Mouse (Mus musculus): ENCODE results near the gene Gm9944.

Gene Gm9944

DNA sequence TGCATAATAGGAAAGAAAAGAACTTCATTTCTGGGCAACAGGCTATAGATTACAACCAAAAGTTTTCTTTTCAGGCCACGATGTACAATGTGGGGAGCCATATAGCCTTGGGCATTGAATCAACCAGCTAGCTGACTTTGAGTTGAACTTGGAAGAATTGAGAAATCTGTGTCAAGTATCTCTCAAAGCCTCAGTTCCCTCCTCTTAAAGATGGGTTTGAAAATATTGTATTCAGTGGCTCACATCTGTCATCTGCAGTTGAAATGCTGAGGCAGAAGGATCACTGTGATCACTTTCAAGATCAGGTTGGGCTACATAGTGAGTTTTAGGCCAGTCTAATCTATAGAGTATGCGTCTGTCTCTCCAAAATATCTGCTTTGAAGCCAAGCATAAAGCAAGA is at the start of gene Gm9944:
Gene Gm9944 (minus strand): TSS at position 101 of the 400 bp plus-strand sequence.
- DNase-seq: no peak

DNA sequence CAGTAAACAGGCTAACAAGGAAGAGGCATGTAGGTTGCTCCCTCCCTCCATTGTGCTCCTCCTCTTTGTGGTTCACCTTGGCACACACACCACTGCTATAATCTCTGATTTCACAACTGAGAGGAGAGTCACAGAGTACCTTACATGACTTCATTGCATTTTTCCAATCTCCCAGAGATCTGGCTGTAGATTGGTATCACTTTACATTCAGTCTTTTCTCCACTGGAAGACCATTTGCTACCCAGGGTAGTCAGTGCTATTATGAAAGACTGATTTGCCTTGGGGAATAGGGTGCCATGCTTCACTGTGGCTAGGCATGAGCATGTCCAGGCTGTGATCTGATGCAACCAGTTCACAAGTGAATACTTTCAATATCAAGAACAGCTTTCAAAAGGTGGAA is 40.2 kb upstream of the Gm9944 start:
- no peak for DNase-seq

DNA sequence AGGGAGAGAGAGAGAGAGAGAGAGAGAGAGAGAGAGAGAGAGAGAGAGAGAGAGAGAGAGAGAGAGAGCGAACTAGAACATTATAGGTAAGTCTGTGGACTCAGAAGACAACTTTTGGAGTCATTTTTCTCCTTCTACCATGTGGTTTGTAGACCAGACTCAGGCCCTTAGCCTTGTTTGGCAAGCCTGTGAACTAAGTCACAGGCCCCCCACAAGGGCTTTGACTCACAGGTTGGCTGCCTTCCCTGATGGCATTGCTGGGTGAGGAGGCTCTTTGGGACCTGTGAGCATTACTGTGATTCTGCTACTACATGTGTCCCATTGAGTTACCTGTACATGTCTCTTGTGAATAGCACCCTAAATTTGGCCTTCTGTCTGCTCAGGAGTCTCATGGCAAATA is 15.0 kb upstream of the Gm9944 start:
- no peak for DNase-seq

DNA sequence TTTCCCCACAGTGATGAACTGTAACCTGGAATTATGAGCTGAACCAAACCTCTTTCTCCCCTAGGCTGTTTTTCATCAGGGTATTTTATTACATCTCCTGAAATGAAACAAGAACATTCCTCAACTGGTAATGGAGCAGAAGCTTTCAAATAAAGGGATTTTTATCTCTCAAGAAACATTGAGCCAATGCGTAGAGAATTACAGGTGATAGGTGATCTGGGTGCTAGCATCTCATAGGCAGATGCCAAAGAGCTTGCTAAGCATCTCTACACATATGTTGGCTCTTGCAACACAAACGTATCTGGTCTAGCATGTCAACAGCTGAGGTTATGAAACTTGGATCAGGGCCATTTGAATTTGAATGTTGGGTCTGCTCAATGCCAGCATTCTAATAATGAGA is 12.1 kb upstream of the Gm9944 start:
- no peak for DNase-seq

DNA sequence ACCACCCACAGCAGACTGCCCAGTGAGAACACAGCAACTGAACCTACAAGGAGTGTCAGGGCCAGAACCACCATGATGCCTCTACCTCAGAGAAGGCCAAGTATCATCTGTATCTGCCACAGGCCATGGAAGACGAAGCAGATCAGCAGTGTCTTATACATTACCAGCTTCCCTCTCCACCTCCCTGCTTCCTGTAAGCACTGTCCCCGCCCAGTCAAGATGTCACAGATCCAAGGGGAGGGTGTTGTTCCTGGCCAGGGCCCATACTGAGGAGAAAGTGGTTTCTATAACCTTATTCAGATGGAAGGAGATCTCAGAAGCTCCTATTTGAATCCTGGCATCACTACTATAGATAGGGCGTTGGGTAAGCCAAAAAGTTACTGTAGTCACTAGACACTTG is 10.5 kb upstream of the Gm9944 start, which contains the start of gene Aadacl3:
Gene Aadacl3 (minus strand): TSS at position 101 of the 400 bp plus-strand sequence.
- DNase-seq: no peak

DNA sequence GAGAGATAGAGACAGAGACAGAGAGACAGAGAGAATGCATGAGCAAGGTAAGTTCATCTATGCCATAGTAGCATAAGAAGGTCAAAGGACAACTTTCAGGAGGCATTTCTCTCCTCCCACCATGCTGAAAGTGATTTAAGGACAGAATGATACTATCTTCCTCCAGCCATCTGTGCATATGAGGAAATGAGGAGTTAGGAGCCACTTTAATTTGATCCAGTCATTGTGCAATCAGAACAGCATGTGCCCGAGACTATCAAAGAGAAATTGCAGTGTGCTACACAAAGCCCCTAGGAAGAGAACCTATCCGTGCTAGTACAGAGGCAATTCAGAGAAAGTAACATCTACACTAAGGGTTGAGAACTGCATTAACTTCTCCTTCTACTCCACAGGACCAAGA is 4.6 kb downstream of the Gm9944 start:
- DNase-seq: no peak

DNA sequence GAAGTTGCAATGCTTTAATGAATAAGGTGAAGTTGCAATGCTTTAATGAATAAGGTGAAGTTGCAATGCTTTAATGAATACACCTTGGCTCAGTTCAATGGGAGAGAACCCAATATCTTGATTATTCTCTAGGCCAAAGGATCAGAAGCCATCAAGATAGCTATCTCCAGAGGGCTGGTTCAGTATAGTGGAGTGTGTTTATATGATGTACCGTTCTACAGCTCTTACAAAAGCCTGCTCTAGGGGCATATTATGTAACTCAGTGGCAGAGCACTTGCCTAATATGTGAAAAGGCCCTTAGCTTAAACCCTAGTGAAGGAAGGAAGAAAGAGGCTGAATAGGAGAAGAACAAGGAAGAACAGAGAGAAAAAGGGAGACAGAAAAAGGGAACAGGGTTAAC is 11.5 kb downstream of the Gm9944 start:
- DNase-seq: no peak

DNA sequence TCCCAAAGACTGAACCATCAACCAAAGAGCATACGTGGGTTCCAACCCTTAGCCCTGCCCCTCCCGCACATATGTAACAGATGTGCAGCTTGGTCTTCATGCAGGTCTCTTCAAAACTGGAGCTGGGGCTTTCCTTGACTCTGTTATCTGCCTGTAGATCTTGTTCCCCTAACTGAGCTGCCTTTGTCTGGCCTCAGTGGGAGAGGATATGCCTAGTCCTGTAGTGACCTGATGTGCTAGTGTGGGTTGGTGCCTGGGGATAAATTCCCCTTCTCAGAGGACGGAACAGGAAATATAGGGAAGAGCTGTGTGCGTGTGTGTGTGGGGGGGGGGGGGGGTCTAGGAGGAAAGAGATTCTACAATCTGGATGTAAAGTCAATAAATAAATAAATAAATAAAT is 12.0 kb downstream of the Gm9944 start:
- DNase-seq: no peak

DNA sequence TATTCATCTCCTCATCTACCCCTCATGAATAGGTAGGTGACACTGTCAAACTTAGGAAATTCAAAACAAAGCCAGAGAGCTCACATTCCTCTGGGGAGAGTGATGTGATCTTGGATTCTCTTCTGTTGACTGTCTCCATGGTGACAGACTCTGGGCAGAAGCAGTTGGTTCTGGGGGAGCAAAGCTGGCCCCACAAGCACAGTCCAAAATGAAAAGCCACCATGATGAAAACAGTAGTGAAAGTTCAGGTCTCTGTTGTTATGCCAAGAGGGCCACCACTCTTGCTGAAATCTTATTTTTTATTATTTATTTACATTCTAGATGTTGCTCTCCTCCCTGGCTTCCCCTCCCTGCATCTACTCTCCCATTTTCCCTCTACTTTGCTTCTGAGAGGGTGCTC is 14.4 kb downstream of the Gm9944 start, which contains the start of gene 1700012P22Rik:
Gene 1700012P22Rik (minus strand): TSS at position 101 of the 400 bp plus-strand sequence.
- no peak for DNase-seq

DNA sequence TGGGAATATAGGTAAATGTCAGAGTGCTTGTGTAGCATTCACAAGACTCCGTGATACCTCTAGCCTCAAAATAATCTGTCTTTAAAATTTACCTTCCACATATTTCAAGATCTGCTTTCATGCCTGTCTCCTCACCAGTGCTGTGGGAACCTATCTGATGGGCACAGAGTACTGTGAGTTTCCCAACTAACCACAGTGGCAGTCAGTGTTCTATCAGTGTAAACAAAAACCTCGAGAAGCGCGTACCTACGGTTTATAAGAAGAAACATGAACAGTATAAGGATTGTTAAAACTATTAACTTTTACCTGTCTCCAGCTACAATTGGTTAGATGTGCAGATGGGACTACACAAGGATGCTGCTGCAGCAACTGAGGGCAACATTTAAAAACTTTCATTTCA is 19.9 kb downstream of the Gm9944 start:
- no peak for DNase-seq

DNA sequence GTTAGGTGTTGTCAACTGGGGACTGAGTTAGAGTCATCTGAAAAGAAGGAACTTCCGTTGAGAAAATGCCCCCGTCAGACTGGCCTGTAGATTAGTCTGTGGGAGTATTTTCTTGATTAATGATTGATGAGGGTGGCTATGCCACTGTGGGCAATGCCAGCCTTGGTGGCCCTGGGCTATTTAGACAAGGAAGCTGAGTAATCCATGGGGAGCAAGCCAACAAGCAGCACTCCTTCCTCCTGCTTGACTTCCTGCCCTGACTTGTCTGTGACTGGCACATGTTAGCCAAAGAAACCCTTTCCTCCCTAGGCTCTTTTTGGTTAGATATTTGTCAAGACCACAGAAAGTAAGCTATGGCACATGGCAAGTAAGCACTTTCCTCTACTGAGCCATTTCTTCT is 22.4 kb downstream of the Gm9944 start:
- DNase-seq: no peak

DNA sequence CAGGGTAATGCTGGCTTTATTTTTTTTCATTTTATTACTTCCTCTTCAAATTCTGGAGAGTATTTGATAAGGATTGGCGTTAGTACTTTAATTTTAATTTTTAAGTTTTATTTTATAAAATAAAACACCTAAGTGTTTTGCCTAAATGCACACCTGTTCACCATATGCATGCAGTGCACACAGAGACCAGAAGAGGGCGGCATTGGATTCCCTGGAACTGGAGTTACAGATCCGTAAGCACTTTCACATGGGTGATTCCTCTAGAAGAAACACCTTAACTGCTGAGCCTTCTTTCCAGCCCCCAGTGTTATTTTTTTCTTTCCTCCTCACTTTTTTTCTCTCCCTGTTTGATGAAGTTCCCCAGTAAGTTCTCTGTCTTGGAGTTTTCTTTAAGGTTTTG is 24.2 kb downstream of the Gm9944 start:
- no peak for DNase-seq

DNA sequence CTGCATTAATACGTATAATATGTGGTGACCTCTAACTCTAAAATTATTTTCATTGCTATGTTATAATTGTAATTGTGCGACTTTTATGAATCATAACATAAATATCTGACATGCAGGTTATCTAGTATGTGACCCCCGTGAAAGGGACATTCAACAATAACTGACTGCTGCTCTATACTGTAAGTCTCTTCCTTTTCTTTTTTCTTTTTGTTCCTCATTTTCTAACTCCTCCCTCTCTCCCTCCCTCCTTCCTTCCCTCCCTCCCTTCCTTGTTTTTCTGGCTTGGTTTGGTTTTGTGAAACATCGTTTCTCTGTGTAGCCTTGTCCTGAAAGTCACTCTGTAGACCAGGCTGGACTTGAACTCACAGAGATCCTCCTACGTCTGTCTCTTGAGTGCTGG is 28.5 kb downstream of the Gm9944 start:
- no peak for DNase-seq

DNA sequence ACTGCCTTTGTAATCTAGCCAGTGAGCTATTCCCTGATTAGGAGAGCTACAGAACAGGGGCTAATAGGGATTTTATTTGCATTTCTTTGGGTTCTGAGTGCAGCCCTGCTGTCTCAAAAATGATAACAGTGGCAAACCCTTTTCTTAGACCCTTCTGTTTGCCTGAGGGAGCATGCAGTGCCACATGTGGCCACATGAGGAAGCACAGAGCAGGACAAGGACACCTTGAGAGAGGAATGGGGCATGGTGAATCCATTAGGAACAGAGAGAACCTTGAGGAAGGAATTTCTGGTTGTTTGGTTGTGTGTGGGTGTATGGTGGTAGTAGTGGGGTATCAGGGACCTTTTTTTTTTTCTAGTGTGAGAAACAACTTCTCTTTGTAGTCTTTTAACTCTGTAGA is 32.5 kb downstream of the Gm9944 start:
- DNase-seq: no peak

DNA sequence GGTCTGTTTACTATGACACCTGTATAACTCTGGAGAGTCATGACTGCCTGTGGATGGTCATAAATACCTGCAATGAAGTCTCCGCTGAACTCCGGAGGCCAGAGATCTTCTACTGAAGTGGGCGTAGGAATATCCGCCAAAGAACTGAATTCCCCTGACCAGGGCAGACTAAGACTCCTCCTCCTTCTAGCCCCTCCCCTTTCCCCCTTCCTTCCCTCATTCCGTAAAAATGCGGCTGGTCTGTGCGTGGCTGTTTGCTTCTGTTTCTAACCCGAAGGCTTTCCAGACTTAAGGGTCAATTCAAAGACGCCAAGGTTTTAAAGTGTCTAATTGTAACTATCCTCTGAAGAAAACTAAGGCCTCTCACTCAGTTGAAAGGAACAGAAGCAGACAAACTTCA is 44.8 kb downstream of the Gm9944 start, which contains the start of gene Pramef12:
Gene Pramef12 (minus strand): TSS at position 175 of the 400 bp plus-strand sequence.
- DNase-seq: no peak

DNA sequence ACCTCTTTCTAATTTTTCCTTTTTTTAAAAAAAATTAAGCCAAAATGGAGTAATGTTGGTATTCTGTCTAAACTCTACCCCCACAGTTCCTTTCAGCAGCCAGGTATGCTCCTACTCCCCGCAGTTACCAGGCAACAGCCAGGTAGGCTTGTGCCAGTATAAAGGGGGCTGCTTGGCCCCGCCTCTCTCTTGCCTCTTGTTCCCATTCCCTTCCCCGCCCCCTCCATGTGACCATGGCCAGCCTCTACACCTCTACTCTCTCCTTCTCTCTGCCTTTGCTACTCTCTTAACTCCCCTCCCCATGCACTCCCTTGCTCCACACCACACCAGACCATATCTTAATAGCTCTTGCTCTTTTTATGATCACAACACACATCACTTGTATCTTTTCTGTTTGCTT is 46.9 kb downstream of the Gm9944 start:
- DNase-seq: no peak

DNA sequence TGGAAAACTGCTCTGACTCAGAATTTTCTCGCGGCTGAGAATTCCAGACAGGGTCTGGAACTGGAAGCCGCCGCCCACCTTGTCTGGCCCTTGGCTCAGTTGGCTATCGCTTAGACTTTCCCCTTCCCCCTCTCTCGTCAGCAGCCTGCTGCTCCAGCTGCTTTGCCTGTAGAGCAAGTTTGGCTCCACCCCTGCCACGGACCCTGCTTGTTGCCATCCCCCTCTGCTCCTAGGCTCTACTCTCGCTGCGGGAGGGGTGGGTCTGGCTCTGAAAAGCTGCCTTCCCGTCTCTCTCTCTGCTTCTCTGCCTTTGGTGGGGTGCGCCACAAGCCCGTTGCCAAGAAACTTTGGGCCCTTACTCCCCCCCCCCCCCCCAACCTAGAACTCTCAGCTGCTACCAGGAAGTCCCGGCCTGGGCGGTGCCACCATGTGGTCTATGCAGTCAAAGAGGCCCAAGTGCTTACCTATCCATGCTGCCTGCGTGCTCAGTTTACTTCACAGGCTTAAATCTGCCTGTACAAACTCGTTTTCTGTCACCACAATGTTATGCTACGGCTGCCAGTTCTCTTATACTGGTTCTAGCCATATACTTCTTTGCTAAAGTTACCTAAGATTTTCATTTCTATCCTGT is 48.5 kb downstream of the Gm9944 start:
- peak; percentile 32 for DNase-seq

Data from lung, postnatal 10 days (tissue).